Mouse (Mus musculus) MEL-GATA-1-ER (cell line): ENCODE results near the gene Pax6.

ENCODE experiments used
- DNase-seq: peaks from one replicate; pipeline ENCODE4 v3.0.0-alpha.2; 2012; ENCODE audit warnings: low read depth; ENCODE audit errors: extremely low read depth

Pax6 gene

DNA sequence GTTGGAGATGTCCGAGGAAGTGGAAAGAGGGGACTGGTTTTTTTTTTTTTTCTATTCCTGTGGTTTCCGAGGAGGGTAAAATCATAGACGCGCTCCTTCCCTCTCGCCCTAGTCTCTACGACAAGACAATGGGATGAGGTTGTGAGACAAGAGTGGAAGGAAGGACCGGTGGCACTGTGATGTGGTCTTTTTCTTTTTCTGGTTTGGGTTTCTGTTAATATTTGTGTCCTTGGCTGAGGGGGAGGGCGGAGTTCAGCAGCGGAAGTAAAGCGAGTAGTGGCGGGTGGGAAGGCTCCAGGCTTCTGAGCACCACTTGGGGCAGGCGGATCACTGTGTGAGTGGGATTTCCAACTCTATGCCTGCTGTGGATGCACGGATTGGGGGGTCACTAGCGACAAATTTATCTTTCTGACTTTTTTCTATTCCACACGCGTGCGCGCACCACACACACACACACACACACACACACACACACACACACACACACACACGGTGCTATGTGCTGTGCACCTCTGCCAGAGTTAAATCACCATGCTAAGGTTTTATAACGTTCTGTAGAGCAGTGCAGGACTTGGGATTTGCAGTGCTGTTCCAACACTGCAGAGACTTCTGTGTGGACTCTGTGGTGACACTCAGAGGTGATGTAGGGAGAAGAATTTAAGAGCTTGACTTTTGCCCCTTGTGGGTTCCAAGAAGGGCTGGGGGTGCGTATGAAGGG lies 14.1 kb downstream of the Pax6 start:
- DNase-seq, result no peak

DNA sequence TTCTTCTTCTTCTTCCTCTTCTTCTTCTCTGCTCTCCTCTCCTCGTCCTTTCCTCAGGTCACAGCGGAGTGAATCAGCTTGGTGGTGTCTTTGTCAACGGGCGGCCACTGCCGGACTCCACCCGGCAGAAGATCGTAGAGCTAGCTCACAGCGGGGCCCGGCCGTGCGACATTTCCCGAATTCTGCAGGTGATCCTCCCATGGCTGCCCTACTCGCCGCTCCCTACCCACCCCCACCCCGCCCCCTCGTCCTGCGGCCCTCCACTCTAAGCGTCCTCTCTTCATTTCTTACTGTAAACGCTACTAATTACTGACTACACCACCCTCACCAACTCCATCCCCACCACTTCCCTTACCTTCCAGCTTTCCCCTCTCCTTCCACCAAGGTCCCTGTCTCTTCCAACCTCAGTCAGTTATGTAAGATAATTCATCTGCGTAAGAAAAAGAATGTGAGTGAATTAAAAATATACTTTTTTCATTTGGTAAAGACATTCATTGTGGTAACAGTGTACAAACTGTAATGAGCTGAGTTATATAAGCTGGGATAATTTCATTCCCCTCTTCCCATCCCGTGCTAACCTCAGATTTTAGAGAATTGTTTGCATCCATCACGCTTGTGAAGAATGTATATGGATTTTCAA lies 15.2 kb downstream of the Pax6 start:
- no peak for DNase-seq

DNA sequence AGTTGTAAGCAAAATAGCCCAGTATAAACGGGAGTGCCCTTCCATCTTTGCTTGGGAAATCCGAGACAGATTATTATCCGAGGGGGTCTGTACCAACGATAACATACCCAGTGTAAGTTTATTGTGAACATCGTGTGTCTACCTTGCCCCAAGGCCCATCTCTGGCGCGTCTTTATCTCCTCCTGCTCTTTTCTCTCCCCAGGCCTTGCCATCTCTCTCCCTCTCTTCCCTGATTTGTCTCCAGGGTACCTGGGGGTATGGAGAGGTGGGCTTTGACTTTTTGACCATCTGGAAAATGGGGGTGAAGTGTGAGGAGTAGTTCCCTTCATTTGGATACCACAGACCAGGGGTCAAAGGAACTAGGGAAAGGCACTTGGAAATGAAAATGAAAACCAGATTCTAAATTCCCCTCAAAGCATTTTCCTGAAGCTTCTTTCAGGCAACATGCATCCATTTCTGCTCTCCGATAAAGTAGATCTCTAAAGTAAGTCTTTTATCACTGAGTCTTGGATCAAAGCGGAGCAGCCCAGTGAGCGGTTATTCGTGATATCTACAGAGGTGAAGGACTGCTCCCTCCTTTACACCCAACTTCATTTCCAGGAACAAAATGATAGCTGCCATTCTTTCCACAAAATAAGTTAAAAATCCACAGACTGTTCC lies 16.4 kb downstream of the Pax6 start:
- no peak for DNase-seq

DNA sequence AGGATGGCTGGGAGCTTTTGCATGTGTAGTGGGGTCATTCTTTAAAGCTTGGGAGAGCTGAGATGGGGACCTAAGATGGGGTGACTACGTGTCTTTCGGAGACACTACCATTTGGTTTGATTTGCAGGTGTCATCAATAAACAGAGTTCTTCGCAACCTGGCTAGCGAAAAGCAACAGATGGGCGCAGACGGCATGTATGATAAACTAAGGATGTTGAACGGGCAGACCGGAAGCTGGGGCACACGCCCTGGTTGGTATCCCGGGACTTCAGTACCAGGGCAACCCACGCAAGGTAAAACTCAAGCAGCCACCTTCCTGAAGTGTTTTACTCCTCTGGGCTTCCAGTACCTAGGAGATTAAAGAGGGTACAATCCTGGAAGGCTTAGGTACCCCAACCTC lies 17.0 kb downstream of the Pax6 start:
- no peak for DNase-seq

DNA sequence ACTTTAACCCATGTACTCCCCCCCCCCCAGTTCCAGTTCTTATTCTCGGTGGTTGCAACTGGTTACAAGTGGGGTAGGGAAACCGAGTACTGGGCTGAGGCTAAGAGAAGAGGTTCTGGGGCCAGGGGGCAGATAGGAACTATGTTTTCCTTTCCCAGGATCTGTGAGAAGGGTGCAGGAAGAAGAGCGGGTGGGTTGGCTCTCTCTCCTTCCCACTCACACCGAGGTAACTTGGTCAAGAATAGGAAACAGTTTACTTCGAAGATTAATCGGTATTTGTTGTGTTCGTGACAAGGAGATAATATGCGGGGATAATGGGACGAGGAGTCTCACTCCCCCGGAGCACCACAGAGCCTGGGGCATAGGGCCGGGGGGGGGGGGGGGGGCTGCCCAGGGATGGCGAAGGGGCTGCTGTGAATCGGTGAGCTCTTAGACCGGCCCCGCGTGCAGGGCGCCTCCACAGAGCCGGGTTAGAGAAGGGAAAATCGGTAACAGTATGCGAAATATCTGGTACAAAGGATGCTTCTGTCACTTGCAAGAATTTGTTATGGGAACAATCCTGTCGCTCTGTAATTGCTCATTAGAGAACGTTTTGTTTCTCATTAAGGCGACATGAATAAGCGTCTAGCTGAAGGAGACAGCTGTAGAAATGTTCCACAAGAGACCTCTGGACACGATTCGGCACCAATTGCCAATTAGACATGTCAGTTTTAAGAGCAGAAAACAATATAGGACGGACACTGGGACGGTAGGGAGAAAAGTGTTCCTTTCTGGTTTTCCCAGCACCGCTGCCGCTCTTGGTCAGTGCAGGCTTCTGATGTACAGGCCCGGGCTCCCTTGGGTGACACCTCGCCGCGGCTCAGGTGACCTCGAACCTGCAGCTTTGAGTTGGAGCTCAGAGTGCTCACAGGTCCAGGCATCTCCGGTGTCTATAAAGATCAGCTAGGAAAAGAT lies 17.9 kb downstream of the Pax6 start:
- no peak for DNase-seq

DNA sequence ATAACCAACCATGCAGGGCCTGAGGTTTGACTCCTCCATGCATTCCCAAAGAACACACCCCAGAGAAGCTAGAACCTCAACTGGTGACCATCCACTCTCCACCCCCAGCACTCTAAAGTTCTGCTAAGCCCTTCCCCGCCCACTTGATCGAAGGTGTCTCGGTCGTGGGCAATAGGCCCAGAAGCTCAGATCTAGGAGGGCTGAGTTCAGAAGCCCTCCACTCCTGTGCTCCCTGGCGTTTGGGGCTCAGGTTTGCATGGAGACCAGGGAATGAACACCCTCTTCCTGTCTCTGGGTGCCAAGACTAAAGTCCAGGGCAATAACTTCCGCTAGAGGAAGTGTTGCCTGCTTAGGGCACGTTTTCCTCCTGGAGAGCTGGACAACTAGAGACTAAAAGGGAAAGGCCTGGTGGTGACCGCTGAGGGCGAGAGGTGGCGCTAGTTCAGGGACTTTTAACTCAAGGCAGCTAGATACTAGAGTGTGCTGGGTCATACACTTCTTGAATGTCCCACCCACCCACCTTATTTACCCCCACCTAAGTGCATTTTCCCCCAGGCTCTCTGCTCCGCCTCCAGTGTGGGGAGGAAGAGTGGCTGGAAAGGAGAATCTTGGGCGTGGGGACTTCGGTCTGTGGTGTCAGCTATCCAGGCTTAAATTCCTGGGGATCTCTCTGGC lies 18.8 kb downstream of the Pax6 start:
- DNase-seq, result no peak

DNA sequence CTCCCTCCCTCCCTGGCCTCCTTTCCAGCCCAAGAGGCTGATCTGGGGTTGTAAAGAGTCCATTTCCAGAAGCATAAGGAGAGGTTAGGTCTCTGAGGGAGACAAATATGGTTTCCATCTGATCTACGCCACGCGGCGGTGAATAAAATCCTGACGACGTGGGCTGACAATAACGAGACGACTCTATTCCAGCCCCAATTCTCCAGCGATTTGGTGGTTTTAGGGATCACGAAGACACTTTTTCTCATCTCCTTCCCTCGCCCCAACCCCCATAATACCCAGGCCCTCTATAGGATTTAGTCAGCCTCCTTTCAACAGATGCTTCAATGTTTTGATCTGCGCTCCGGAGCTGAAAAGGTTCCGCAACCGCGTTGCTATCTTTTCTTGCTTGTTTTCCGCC lies 19.3 kb downstream of the Pax6 start:
- DNase-seq, result no peak

DNA sequence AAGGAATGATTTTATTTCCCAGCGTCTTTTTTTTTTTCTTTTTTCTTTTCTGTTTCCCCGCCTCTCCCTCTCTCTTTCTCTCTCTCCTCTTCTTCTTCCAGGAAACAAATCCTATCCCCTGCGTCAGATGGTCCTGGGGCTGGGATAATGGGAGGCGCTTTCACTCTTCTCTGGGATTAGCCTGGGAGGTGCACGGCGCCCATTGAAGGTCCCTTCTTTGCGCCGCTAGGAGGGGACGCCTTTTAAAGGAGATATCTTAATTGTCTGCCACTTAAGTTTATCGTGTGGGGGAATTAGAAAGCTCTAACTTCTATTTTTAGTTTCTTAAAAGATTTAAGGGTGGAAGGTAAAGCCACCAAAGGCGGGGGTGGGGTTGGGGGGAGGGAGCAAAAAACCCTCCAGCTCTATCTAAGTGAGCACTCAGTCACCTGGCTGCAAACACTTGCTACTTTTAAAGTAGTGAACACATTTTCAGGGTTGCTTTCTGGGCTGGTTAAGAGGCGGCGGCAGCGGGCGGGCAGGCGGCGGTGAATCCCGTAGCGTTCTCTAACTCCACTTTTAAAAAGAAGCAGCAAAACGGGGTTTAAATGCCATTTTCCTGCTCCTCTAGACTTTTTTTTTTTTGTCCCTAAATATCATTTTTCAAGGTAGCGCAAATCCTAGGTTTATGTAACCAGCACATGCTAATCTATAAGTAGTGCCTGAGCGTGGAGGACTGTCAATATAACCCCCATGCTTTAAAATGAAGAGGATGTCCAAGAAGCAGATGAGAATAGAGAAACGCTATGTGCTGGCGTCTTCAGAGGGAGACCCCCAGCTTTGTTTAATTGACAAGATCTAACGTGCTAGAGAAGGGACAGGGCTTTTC lies 20.0 kb downstream of the Pax6 start:
- DNase-seq, result no peak

DNA sequence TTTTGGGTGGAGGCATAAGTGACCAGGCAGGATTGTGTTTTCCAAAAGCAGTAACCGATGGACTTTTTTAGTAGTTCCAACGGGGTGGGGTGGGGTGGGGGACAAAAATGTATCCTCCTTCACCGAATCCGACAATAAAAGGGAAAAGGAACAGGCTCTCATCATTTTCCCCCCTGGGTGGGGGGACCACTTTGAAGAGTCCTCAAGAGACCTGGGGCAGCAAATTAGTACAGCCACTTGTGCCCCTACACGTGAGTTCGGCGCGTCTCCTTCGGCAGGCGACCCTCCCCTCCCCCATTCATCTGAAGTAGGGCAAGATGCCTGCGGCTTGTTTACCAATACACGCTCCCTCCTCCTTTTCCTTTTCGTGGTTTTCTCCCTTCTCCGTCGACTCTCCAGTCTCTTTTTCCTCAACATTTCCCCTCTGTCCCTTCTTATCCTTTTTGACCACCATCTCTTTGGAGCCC lies 20.6 kb downstream of the Pax6 start:
- no peak for DNase-seq

DNA sequence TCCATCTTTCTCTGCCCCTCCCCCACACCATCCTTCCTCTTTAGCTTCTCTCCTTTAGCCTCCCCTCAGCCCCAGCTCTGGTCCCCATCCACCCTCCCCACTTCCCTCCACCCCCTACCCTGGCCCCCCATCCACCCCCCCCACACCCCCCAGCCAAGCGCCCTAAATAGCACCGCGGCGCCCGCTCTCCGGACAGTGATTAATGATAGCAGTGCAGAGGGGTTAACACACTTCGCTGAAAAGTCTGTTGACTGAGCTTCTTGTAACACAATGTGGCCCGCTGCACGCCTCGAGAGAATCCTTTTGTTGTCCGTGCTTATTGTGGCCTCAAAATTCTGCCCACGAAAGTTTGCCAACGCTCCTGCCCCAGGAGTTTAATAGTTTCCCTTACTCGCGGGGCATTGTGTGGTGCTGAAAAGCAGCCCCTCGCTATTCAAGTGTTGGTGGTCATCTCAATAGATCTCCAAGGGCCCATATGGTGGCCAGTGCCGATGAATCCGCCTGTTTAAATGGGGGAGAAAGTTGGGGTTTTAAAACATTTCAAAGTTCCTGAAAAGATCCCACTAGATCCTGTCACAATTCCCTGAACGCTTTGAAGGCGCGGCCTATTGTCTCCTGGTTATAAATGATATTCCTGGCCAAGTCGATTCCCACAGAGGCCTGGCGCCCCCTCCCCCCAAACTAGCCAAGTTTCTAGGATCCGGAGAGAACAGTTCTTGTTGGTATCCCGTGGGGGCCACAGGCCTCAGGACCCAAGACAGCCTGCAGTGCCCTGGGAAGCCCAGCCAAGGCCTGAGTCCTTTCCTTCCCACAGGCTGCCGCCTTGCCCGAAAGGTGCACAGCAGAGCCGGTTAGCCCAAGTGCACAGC lies 21.3 kb downstream of the Pax6 start:
- DNase-seq, result no peak

DNA sequence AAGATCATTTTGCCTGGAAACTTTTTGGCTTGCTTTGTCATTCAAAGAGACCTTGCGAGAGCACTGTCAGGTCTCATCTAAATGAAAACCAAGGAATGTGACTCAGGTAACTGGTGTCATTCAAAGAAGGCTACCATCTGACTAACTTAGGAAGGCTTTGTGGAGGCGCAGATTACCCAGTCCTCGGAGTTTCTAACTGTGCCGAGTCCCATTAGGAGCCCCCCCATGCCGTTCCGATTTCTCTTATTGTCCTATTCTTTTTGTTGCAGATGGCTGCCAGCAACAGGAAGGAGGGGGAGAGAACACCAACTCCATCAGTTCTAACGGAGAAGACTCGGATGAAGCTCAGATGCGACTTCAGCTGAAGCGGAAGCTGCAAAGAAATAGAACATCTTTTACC lies 22.6 kb downstream of the Pax6 start:
- DNase-seq, result no peak

DNA sequence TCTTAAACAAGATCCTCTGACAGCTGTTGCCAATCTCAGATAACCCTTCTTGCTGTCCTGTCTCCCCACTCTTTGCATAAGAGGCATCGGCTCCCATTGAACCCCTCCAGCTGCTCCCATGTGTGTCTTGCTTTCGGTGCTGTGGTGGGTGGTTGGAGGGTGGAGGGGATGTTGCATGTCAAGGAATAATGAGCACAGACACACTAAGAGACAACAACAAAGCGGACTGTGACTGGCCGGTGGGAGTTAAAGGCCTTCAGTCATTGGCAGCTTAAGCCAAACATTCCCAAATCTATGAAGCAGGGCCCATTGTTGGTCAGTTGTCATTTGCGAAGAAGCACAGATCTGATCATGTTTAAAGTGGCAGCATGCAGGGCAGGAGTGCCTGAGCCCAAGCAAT lies 29.0 kb downstream of the Pax6 start:
- DNase-seq, result no peak

DNA sequence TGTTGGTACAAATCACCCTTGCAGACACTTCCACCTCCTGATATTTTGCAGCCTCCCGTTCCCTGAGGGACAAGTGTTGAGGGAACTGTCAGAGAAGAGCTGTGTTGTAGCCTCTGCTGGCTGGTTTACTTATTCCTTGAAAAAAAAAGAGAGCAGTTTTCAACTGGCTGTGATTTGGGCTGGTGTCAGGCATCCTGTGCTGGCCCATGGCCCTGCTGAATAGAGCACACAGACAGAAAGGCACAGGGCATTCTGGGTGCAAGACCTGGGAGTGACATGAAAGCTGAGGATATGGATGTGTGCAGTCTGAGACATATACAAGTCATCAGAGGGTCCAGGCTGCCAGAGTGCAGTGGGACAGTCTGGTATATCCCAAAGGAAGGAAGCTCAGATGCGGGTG lies 29.9 kb downstream of the Pax6 start:
- DNase-seq, result no peak

DNA sequence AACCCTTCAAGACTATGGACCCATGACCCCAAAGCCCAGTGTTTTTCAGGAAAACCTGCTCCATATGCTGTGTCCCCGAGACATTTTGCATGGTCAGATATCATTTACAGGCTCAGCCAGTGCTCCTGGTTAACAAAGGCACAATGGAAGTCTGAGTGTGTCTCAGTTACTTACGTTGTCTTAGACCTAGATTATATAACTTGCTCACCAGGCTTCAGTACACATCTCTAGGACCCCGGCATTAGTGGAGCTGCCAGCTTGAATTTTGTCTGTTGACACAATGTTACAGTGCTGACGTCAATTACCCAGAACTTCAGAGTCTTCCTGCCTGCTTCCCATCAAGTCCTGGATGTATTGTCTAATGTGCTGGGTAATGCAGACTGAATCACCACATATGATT lies 33.1 kb downstream of the Pax6 start:
- DNase-seq, result no peak

DNA sequence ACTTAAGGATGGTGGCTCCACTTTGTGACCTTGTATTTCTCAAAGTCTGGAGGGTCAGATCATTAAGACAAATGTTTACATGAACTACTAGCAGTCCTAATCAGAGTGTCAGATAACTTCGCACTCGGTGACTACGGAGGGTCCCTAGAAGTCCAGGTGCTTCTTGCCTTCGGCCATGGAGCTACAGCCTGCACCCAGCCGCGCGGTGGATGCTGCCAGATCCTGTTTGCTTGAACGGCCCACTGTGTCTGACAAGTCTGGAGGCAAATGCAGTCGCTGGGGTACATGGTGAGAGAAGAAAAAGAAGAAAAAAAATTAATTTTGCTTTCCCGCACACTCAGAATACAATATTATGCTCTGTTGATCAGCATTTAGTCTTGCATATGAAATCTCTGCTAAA lies 33.9 kb downstream of the Pax6 start:
- no peak for DNase-seq

DNA sequence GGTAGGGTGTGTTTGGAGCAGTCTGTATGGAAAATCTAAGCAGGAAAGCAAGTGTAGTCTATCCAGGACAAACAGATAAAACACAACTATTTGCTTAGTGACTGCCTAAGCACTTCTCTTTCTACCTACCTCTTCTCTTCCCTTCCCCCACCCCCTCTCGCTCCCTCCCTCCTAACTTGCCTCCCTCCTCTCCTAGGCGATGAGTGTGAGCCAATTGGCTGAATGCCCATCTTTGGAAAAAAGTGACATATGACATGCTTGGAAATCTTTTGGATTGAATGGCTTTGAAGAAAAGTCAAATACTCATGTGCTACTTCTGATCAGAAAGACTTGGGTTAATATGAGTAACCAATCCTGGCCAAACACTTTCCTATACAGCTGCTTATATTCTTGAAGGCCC lies 36.6 kb downstream of the Pax6 start:
- no peak for DNase-seq

DNA sequence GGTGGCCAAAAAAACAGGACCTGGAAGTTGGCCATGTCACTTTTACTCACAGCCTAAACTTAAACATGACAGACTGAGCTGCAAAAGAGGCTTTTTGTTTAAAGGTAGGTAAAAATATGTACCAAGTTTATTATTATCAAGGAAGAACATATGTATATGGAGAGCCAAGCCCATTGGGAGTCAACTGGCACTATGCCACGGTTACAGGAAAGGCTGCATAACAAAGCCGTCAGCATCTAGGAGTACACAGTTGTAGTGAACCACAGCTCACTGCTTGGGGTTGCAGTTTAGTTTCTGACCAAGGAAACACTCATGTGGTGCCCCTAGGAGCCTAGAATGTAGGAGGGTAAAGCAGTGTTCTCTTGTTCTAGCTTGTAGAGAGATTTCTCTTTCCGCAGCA lies 40.4 kb downstream of the Pax6 start:
- DNase-seq, result no peak

DNA sequence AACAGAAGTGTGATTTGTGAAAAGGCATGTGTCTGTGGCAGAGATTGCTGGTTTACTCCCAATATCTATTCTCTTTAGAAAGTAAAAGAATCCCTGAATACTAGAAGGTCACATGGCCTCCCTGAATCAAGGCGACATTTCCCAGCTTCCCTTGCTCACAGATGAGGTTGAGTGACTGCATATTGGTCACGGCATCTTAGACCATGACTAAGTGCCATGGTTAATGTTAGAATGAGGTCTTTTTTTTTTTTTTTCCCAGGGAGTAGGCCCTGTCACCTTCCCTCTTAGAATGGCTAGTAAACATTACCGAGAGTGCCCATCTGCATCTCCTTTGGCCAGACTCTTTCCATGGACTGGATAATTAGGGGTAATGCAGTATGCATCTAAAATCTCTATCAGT lies 41.8 kb downstream of the Pax6 start:
- DNase-seq, result no peak
